Mouse (Mus musculus) intestine, embryonic 14.5 days (tissue): ENCODE data around the gene E2f7. TPM values are rescaled to one million over a fixed set of nuclear protein-coding genes. Genes with fewer than 3 reads are reported as not detected.

ENCODE experiments used
- ATAC-seq: fragments of 200-750 bp; cut with Nextera tagmentation; replicated peaks from 2 replicates; pipeline ENCODE4 v1.8.0; 2017; ENCODE audit warnings: low read depth, moderate number of reproducible peaks, moderate TSS enrichment, moderate library complexity; ENCODE audit not compliant: low FRiP score, low TSS enrichment
- DNase-seq: peaks from one replicate; pipeline ENCODE4 v3.0.0-alpha.2; 2018; ENCODE audit warnings: low spot score
- H3K27ac ChIP-seq: fragments of 300-500 bp; sonication (generic); 2 replicates; pipeline ENCODE4 v1.5.1; 2014; ENCODE audit warnings: low read depth, mild to moderate bottlenecking, control low read depth
- H3K27me3 ChIP-seq: fragments of 300-500 bp; sonication (generic); replicated peaks from 2 replicates; pipeline ENCODE4 v1.6.1; 2014; ENCODE audit warnings: low read length, control low read depth; ENCODE audit not compliant: control insufficient read depth, insufficient read depth
- H3K36me3 ChIP-seq: fragments of 300-500 bp; sonication (generic); 2 replicates; pipeline ENCODE4 v1.6.1; 2014; ENCODE audit warnings: low read length, control low read depth; ENCODE audit not compliant: control insufficient read depth, insufficient read depth
- H3K4me1 ChIP-seq: fragments of 300-500 bp; sonication (generic); replicated peaks from 2 replicates; pipeline ENCODE4 v1.6.1; 2014; ENCODE audit warnings: low read length, control low read depth, mixed read lengths; ENCODE audit not compliant: control insufficient read depth, insufficient read depth
- H3K4me2 ChIP-seq: fragments of 300-500 bp; sonication (generic); 2 replicates; pipeline ENCODE4 v1.6.1; 2014; ENCODE audit warnings: low read length
- H3K4me3 ChIP-seq: fragments of 300-500 bp; sonication (generic); 2 replicates; pipeline ENCODE4 v1.5.1; 2014; ENCODE audit warnings: low read depth, low read length, control low read depth, mixed read lengths
- H3K9ac ChIP-seq: fragments of 300-500 bp; sonication (generic); 2 replicates; pipeline ENCODE4 v1.6.1; 2014; ENCODE audit warnings: mild to moderate bottlenecking, low read length
- H3K9me3 ChIP-seq: fragments of 300-500 bp; sonication (generic); 2 replicates; pipeline ENCODE4 v1.6.1; 2016; ENCODE audit warnings: low read length, control low read depth; ENCODE audit not compliant: control insufficient read depth
- WGBS: fragments of 180-500 bp; shearing (Covaris S2); extraction: QIAGEN DNeasy Blood & Tissue Kit; methylation state at CpG from one replicate; pipeline ENCODE4 v1.1.7; 2014; 5-methylcytosine and 5-hydroxymethylcytosine counted together
- polyA plus RNA-seq: library from polyadenylated mRNA; unstranded; fragments of >200 nt; fragmentation: Nextera tagmentation; extraction: Ambion mirVana; gene quantifications from 2 replicates; pipeline ENCODE4 v1.2.1, GENCODE M21; 2014

E2f7 gene
- 22.2 and 23.0 TPM in 2 replicates for polyA plus RNA-seq

- no peaks in the 10 kb centered on the region for H3K27me3 ChIP-seq
- no peaks in the 10 kb centered on the region for H3K9me3 ChIP-seq
- H3K27ac ChIP-seq, result peak within 1 kb of the TSS; percentile 4; the same call in 1 of the 2 replicates
- peak; percentile 88 for DNase-seq
- under 1% methylated on average over 96 of the region's 98 CpGs for WGBS
- H3K4me3 ChIP-seq, result peak within 1 kb of the TSS; percentile 68
- peaks cover 19% of the 10 kb centered on the region for H3K36me3 ChIP-seq
- peaks cover 8% of the 10 kb centered on the region; the same call in 1 of the 2 replicates for H3K4me1 ChIP-seq
- ATAC-seq, result peak; percentile 98
- peak within 1 kb of the TSS; percentile 71 for H3K9ac ChIP-seq
- H3K4me2 ChIP-seq, result peak within 1 kb of the TSS; percentile 79
These were observed at the start of gene E2f7 for GRCm38 (mm10) chr10:110744686-110745639. TSS of gene E2f7 (plus strand) at chr10:110745439.

- Histone ChIP-seq H3K27me3 (no peaks in the 10 kb centered on the region), H3K27ac (no peak overlapping the region), H3K9ac (no peak overlapping the region), H3K36me3 (no peaks in the 10 kb centered on the region), H3K4me3 (no peak overlapping the region), H3K4me2 (no peak overlapping the region), H3K9me3 (no peaks in the 10 kb centered on the region), H3K4me1 (no peaks in the 10 kb centered on the region)
- ATAC-seq (no peak), DNase-seq (no peak)
- 78% methylated on average over 1 of the region's 1 CpGs for WGBS
These were observed 44.0 kb upstream of the E2f7 start for GRCm38 (mm10) chr10:110701276-110701675.

GRCm38 (mm10) chr10:110705672-110706071 is 39.6 kb upstream of the E2f7 start:
- no peaks in the 10 kb centered on the region for H3K9me3 ChIP-seq
- ATAC-seq (no peak), DNase-seq (no peak)
- no peak overlapping the region for H3K4me3 ChIP-seq
- 44% methylated on average over 9 of the region's 9 CpGs for WGBS
- H3K27me3 ChIP-seq, result no peaks in the 10 kb centered on the region
- H3K36me3 ChIP-seq, result no peaks in the 10 kb centered on the region
- no peaks in the 10 kb centered on the region for H3K4me1 ChIP-seq
- no peak overlapping the region for H3K9ac ChIP-seq
- no peak overlapping the region for H3K27ac ChIP-seq
- H3K4me2 ChIP-seq, result no peak overlapping the region

GRCm38 (mm10) chr10:110707390-110708113 is 37.7 kb upstream of the E2f7 start:
- H3K9ac ChIP-seq, result no peak overlapping the region
- no peak overlapping the region for H3K27ac ChIP-seq
- H3K27me3 ChIP-seq, result no peaks in the 10 kb centered on the region
- ATAC-seq, result peak; percentile 62; the same call in 1 of the 2 replicates
- no peaks in the 10 kb centered on the region for H3K36me3 ChIP-seq
- no peaks in the 10 kb centered on the region for H3K9me3 ChIP-seq
- no peaks in the 10 kb centered on the region for H3K4me1 ChIP-seq
- no peak overlapping the region for H3K4me3 ChIP-seq
- H3K4me2 ChIP-seq, result peak overlapping the region; percentile 34
- peak; percentile 53 for DNase-seq
- 45% methylated on average over 16 of the region's 16 CpGs for WGBS

GRCm38 (mm10) chr10:110716887-110717286 is 28.4 kb upstream of the E2f7 start:
- H3K4me1 ChIP-seq, result no peaks in the 10 kb centered on the region
- H3K27me3 ChIP-seq, result no peaks in the 10 kb centered on the region
- ATAC-seq (no peak), DNase-seq (no peak)
- no peak overlapping the region for H3K4me3 ChIP-seq
- no peaks in the 10 kb centered on the region for H3K36me3 ChIP-seq
- H3K27ac ChIP-seq, result no peak overlapping the region
- WGBS, result 68% methylated on average over 10 of the region's 10 CpGs
- no peaks in the 10 kb centered on the region for H3K9me3 ChIP-seq
- no peak overlapping the region for H3K4me2 ChIP-seq
- H3K9ac ChIP-seq, result no peak overlapping the region

GRCm38 (mm10) chr10:110726431-110726830 is 18.8 kb upstream of the E2f7 start:
- no peak overlapping the region for H3K4me2 ChIP-seq
- WGBS, result 79% methylated on average over 15 of the region's 15 CpGs

GRCm38 (mm10) chr10:110727816-110728215 is 17.4 kb upstream of the E2f7 start:
- DNase-seq, result peak; percentile 82
- H3K27me3 ChIP-seq, result no peaks in the 10 kb centered on the region
- WGBS, result 47% methylated on average over 4 of the region's 4 CpGs
- no peaks in the 10 kb centered on the region for H3K4me1 ChIP-seq
- H3K4me3 ChIP-seq, result no peak overlapping the region
- H3K9me3 ChIP-seq, result no peaks in the 10 kb centered on the region
- H3K9ac ChIP-seq, result no peak overlapping the region
- H3K27ac ChIP-seq, result no peak overlapping the region
- ATAC-seq, result no peak; the same call in 1 of the 2 replicates
- no peak overlapping the region for H3K4me2 ChIP-seq
- H3K36me3 ChIP-seq, result no peaks in the 10 kb centered on the region

More at GRCm38 (mm10) chr10:110726431-110726830, 18.8 kb upstream of the E2f7 start:
- Histone ChIP-seq H3K27me3 (no peaks in the 10 kb centered on the region), H3K4me3 (no peak overlapping the region), H3K9ac (no peak overlapping the region), H3K36me3 (no peaks in the 10 kb centered on the region), H3K9me3 (no peaks in the 10 kb centered on the region), H3K4me1 (no peaks in the 10 kb centered on the region), H3K27ac (no peak overlapping the region)
- ATAC-seq, result no peak
- no peak for DNase-seq

GRCm38 (mm10) chr10:110733343-110733742 is 11.9 kb upstream of the E2f7 start:
- no peak overlapping the region for H3K4me2 ChIP-seq
- H3K4me1 ChIP-seq, result no peaks in the 10 kb centered on the region
- H3K9ac ChIP-seq, result no peak overlapping the region
- no peak overlapping the region for H3K27ac ChIP-seq
- 0 out of 2 replicates have a peak, but pooled peaks have one; percentile 34 for ATAC-seq
- H3K4me3 ChIP-seq, result no peak overlapping the region
- WGBS, result 21% methylated on average over 6 of the region's 6 CpGs
- no peaks in the 10 kb centered on the region for H3K27me3 ChIP-seq
- H3K36me3 ChIP-seq, result no peaks in the 10 kb centered on the region
- H3K9me3 ChIP-seq, result no peaks in the 10 kb centered on the region
- peak; percentile 82 for DNase-seq
